In genomic region chr11:84918425-84918824, GRCm38 (mm10) we compare ENCODE assay signal across 8 mouse cellular contexts. TPM values are rescaled to one million over a fixed set of nuclear protein-coding genes. Genes with fewer than 3 reads are reported as not detected.
DNase-seq lines count a peak whose midpoint lies in the region; ATAC-seq and TF ChIP-seq lines count a peak whose summit lies in the region.

No protein-coding gene starts in this region.

- peaks cover 12% of the 10 kb centered on the region for H3K79me2 ChIP-seq in MEL (ENCODE audit: control insufficient read depth, insufficient read depth, low read length, poor library complexity)

- no peaks in the 10 kb centered on the region for H3K9me3 ChIP-seq in MEL (replicated peaks; ENCODE audit: insufficient read depth, low read length)
- no peaks in the 10 kb centered on the region for H3K9me3 ChIP-seq in forebrain, postnatal 0 days (ENCODE audit: low read length)
- no peaks in the 10 kb centered on the region for H3K9me3 ChIP-seq in lung, embryonic 15.5 days

- peak overlapping the region; percentile 28; the same call in 1 of the 2 replicates for H3K4me2 ChIP-seq in forebrain, postnatal 0 days (ENCODE audit: low read depth)
- H3K4me2 ChIP-seq in lung, embryonic 15.5 days, result peak overlapping the region; percentile 34; the same call in 1 of the 2 replicates

- peaks cover 0 to 17% of the 10 kb centered on the region in 2 experiments; a peak in 3 of 4 replicates for H3K4me1 ChIP-seq in MEL (ENCODE audit: control insufficient read depth in 1 of 2, insufficient read depth in 2 of 2, low read length in 2 of 2)
- H3K4me1 ChIP-seq in cerebellum, adult 2 months (ENCODE audit: control insufficient read depth, insufficient read depth, low read length), result no peaks in the 10 kb centered on the region; the same call in 1 of the 2 replicates
- H3K4me1 ChIP-seq in forebrain, postnatal 0 days (ENCODE audit: insufficient read depth), result peaks cover 7% of the 10 kb centered on the region; the same call in 1 of the 2 replicates
- H3K4me1 ChIP-seq in lung, embryonic 15.5 days, result peaks cover 11% of the 10 kb centered on the region

- H3K27me3 ChIP-seq in MEL (ENCODE audit: control insufficient read depth in 1 of 2, insufficient read depth in 2 of 2, low read length in 2 of 2), result peaks cover 6 to 7% of the 10 kb centered on the region in 2 experiments
- H3K27me3 ChIP-seq in cerebellum, adult 2 months (ENCODE audit: control insufficient read depth, insufficient read depth, low read length), result no peaks in the 10 kb centered on the region
- no peaks in the 10 kb centered on the region for H3K27me3 ChIP-seq in forebrain, postnatal 0 days (ENCODE audit: insufficient read depth, low read length)
- no peaks in the 10 kb centered on the region for H3K27me3 ChIP-seq in lung, embryonic 15.5 days

- peak; percentile 86 to 99 (median 97) for TF ChIP-seq CTCF in MEL (IDR thresholded peaks at IDR 0.05 in 2 of 3, conservative IDR thresholded peaks at IDR 0.05 in 1 of 3; ENCODE audit: control insufficient read depth in 1 of 3, insufficient read depth in 1 of 3, low read depth in 2 of 3, low read length in 3 of 3, poor library complexity in 1 of 3, severe bottlenecking in 1 of 3)
- peak; percentile 93 for TF ChIP-seq CTCF in cerebellum, adult 2 months (IDR thresholded peaks at IDR 0.05; ENCODE audit: borderline replicate concordance, insufficient read depth, low read depth, low read length)
- TF ChIP-seq CTCF in forebrain, postnatal 0 days (IDR thresholded peaks at IDR 0.05; ENCODE audit: low read depth), result peak; percentile 95

- peak overlapping the region; percentile 69 for H3K9ac ChIP-seq in MEL (ENCODE audit: control insufficient read depth, low read depth, low read length, poor library complexity, severe bottlenecking)
- H3K9ac ChIP-seq in forebrain, postnatal 0 days, result no peak overlapping the region
- no peak overlapping the region for H3K9ac ChIP-seq in lung, embryonic 15.5 days

- peak in 1 of 2 experiments; percentile 19; a peak in 1 of 4 replicates for TF ChIP-seq POLR2A in MEL (IDR thresholded peaks at IDR 0.05; ENCODE audit: control insufficient read depth in 1 of 2, insufficient read depth in 1 of 2, low read depth in 1 of 2, low read length in 2 of 2, poor library complexity in 1 of 2)
- TF ChIP-seq POLR2A in cerebellum, adult 2 months (IDR thresholded peaks at IDR 0.05; ENCODE audit: borderline replicate concordance, insufficient read depth, low read length), result no peak

- H3K27ac ChIP-seq in MEL (ENCODE audit: control insufficient read depth, low read depth, low read length), result peak overlapping the region; percentile 50; the same call in 1 of the 2 replicates
- no peak overlapping the region for H3K27ac ChIP-seq in cerebellum, adult 2 months (ENCODE audit: insufficient read depth, low read length)
- H3K27ac ChIP-seq in forebrain, postnatal 0 days (ENCODE audit: low read depth, low read length), result no peak overlapping the region
- H3K27ac ChIP-seq in lung, embryonic 15.5 days, result no peak overlapping the region

- peak; percentile 97 for DNase-seq in MEL (ENCODE audit: low read depth, low spot score)
- peak; percentile 87 to 95 for DNase-seq in cerebellum, adult 2 months
- peak; percentile 93 for DNase-seq in forebrain, postnatal 0 days
- peak; percentile 91 for DNase-seq in heart, postnatal 4 days
- peak; percentile 72 to 91 for DNase-seq in layer of hippocampus, adult 8-10 months (ENCODE audit: low spot score in 2 of 2)
- peak; percentile 18 for DNase-seq in ovary, adult 18-20 months (ENCODE audit: low spot score)
- DNase-seq in thymus, postnatal 0 days (ENCODE audit: low spot score), result peak; percentile 80

- peaks cover 0 to 19% of the 10 kb centered on the region in 2 experiments; a peak in 2 of 4 replicates for H3K36me3 ChIP-seq in MEL (ENCODE audit: control insufficient read depth in 1 of 2, insufficient read depth in 2 of 2, low read length in 2 of 2)
- H3K36me3 ChIP-seq in forebrain, postnatal 0 days (ENCODE audit: insufficient read depth), result peaks cover 5% of the 10 kb centered on the region; the same call in 1 of the 2 replicates
- no peaks in the 10 kb centered on the region for H3K36me3 ChIP-seq in lung, embryonic 15.5 days

- 2% methylated on average over 16 of the region's 16 CpGs for WGBS in cerebellum, adult 2 months
- 6% methylated on average over 16 of the region's 16 CpGs for WGBS in forebrain, postnatal 0 days
- 4% methylated on average over 16 of the region's 16 CpGs for WGBS in lung, embryonic 15.5 days

- TF ChIP-seq EP300 in MEL (IDR thresholded peaks at IDR 0.05; ENCODE audit: low read depth in 1 of 2, low read length in 2 of 2), result peak in 1 of 2 experiments; percentile 8; a peak in 1 of 4 replicates

- peak; percentile 84 for ATAC-seq in forebrain, postnatal 0 days
- ATAC-seq in lung, embryonic 15.5 days (ENCODE audit: borderline replicate concordance, extremely low read depth, low FRiP score, low TSS enrichment), result peak; percentile 70; the same call in 1 of the 2 replicates

- peak; percentile 90 for TF ChIP-seq RAD21 in MEL (IDR thresholded peaks at IDR 0.05; ENCODE audit: low read depth, low read length)

- peak overlapping the region; percentile 52 to 61 for H3K4me3 ChIP-seq in MEL (ENCODE audit: control insufficient read depth in 1 of 2, insufficient read depth in 1 of 2, low read depth in 2 of 2, low read length in 2 of 2)
- H3K4me3 ChIP-seq in cerebellum, adult 2 months (replicated peaks; ENCODE audit: insufficient read depth, low read depth, low read length), result no peak overlapping the region
- no peak overlapping the region for H3K4me3 ChIP-seq in forebrain, postnatal 0 days (ENCODE audit: low read depth, low read length)
- no peak overlapping the region for H3K4me3 ChIP-seq in lung, embryonic 15.5 days

RNA-seq across cellular contexts. Expression of gene Znhit3, which starts 2.3 kb away (rescaled TPM):
- total RNA-seq in MEL (2012; rRNA removed), result 67.7 and 76.1 TPM in 2 replicates
- 10 to 100 TPM in 1 of 2 experiments, not detected in 1; 49.6 TPM for polyA plus RNA-seq in MEL (2012; ENCODE audit: insufficient read depth in 1 of 2, insufficient read length in 2 of 2, low read depth in 1 of 2, low replicate concordance in 2 of 2, missing spikeins in 1 of 2)
- 44.7 and 47.5 TPM in 2 replicates for polyA plus RNA-seq in cerebellum, adult 2 months (2012; rRNA removed)
- 40.0 and 50.7 TPM in 2 replicates for total RNA-seq in forebrain, postnatal 0 days (2014; rRNA removed)
- 83.9 and 96.1 TPM in 2 replicates for polyA plus RNA-seq in forebrain, postnatal 0 days (2015; fragmentation: Nextera tagmentation; extraction: Ambion mirVana)
- total RNA-seq in heart, postnatal 4 days (2021), result 10 to 100 TPM; 13.4 to 13.7 TPM
- 10 to 100 TPM; 26.9 to 34.3 (median 31.1) TPM for total RNA-seq in layer of hippocampus, adult 8-10 months (2022)
- 61.0 and 62.6 TPM in 2 replicates for polyA plus RNA-seq in lung, embryonic 15.5 days (2015; fragmentation: Nextera tagmentation; extraction: Ambion mirVana)
- 68.4 and 74.4 TPM in 2 replicates for polyA plus RNA-seq in thymus, postnatal 0 days (2015; fragmentation: Nextera tagmentation; extraction: Ambion mirVana)

RNA-seq across cellular contexts. Expression of gene Pigw, which starts 38.3 kb away (rescaled TPM):
- 2.5 and 2.7 TPM in 2 replicates for total RNA-seq in MEL (2012; rRNA removed)
- 1 to 10 TPM in 1 of 2 experiments, not detected in 1; 3.5 TPM for polyA plus RNA-seq in MEL (2012; ENCODE audit: insufficient read depth in 1 of 2, insufficient read length in 2 of 2, low read depth in 1 of 2, low replicate concordance in 2 of 2, missing spikeins in 1 of 2)
- 2.8 and 2.9 TPM in 2 replicates for polyA plus RNA-seq in cerebellum, adult 2 months (2012; rRNA removed)
- total RNA-seq in forebrain, postnatal 0 days (2014; rRNA removed), result 2.8 and 3.3 TPM in 2 replicates
- 1.3 and 2.3 TPM in 2 replicates for polyA plus RNA-seq in forebrain, postnatal 0 days (2015; fragmentation: Nextera tagmentation; extraction: Ambion mirVana)
- 1 to 10 TPM; 6.4 to 7.8 TPM for total RNA-seq in heart, postnatal 4 days (2021)
- 1 to 10 TPM; 6.9 to 7.8 (median 7.6) TPM for total RNA-seq in layer of hippocampus, adult 8-10 months (2022)
- 2.8 and 3.6 TPM in 2 replicates for polyA plus RNA-seq in lung, embryonic 15.5 days (2015; fragmentation: Nextera tagmentation; extraction: Ambion mirVana)
- 2.0 and 2.4 TPM in 2 replicates for polyA plus RNA-seq in thymus, postnatal 0 days (2015; fragmentation: Nextera tagmentation; extraction: Ambion mirVana)

RNA-seq across cellular contexts. Expression of gene Myo19, which starts 38.5 kb away (rescaled TPM):
- 11.5 and 14.9 TPM in 2 replicates for total RNA-seq in MEL (2012; rRNA removed)
- 10 to 100 TPM in 1 of 2 experiments, not detected in 1; 27.1 TPM for polyA plus RNA-seq in MEL (2012; ENCODE audit: insufficient read depth in 1 of 2, insufficient read length in 2 of 2, low read depth in 1 of 2, low replicate concordance in 2 of 2, missing spikeins in 1 of 2)
- 13.2 and 15.3 TPM in 2 replicates for polyA plus RNA-seq in cerebellum, adult 2 months (2012; rRNA removed)
- 7.5 TPM in 2 replicates for total RNA-seq in forebrain, postnatal 0 days (2014; rRNA removed)
- 3.0 and 3.6 TPM in 2 replicates for polyA plus RNA-seq in forebrain, postnatal 0 days (2015; fragmentation: Nextera tagmentation; extraction: Ambion mirVana)
- total RNA-seq in heart, postnatal 4 days (2021), result 10 to 100 TPM; 13.7 to 15.4 TPM
- total RNA-seq in layer of hippocampus, adult 8-10 months (2022), result 10 to 100 TPM in 1 of 4 experiments, 1 to 10 TPM in 3; 8.5 to 14.4 (median 9.0) TPM
- polyA plus RNA-seq in lung, embryonic 15.5 days (2015; fragmentation: Nextera tagmentation; extraction: Ambion mirVana), result 8.7 and 9.0 TPM in 2 replicates
- 3.0 and 3.1 TPM in 2 replicates for polyA plus RNA-seq in thymus, postnatal 0 days (2015; fragmentation: Nextera tagmentation; extraction: Ambion mirVana)

RNA-seq across cellular contexts. Expression of gene Car4, which starts 39.2 kb away (rescaled TPM):
- total RNA-seq in MEL (2012; rRNA removed), result not detected in 2 replicates
- polyA plus RNA-seq in MEL (2012; ENCODE audit: insufficient read depth in 1 of 2, insufficient read length in 2 of 2, low read depth in 1 of 2, low replicate concordance in 2 of 2, missing spikeins in 1 of 2), result not detected
- polyA plus RNA-seq in cerebellum, adult 2 months (2012; rRNA removed), result 187 and 208 TPM in 2 replicates
- total RNA-seq in forebrain, postnatal 0 days (2014; rRNA removed), result 1.2 and 4.2 TPM in 2 replicates
- polyA plus RNA-seq in forebrain, postnatal 0 days (2015; fragmentation: Nextera tagmentation; extraction: Ambion mirVana), result 10.6 and 12.8 TPM in 2 replicates
- 10 to 100 TPM; 21.1 to 21.5 TPM for total RNA-seq in heart, postnatal 4 days (2021)
- total RNA-seq in layer of hippocampus, adult 8-10 months (2022), result 10 to 100 TPM; 54.6 to 84.1 (median 66.1) TPM
- polyA plus RNA-seq in lung, embryonic 15.5 days (2015; fragmentation: Nextera tagmentation; extraction: Ambion mirVana), result 0.58 and 0.85 TPM in 2 replicates
- polyA plus RNA-seq in thymus, postnatal 0 days (2015; fragmentation: Nextera tagmentation; extraction: Ambion mirVana), result 8.9 and 10.1 TPM in 2 replicates

RNA-seq across cellular contexts. Expression of gene Ggnbp2, which starts 47.8 kb away (rescaled TPM):
- 55.4 and 65.2 TPM in 2 replicates for total RNA-seq in MEL (2012; rRNA removed)
- 10 to 100 TPM; 83.0 to 89.6 TPM for polyA plus RNA-seq in MEL (2012; ENCODE audit: insufficient read depth in 1 of 2, insufficient read length in 2 of 2, low read depth in 1 of 2, low replicate concordance in 2 of 2, missing spikeins in 1 of 2)
- polyA plus RNA-seq in cerebellum, adult 2 months (2012; rRNA removed), result 120 and 123 TPM in 2 replicates
- 58.4 and 70.8 TPM in 2 replicates for total RNA-seq in forebrain, postnatal 0 days (2014; rRNA removed)
- 47.6 and 68.2 TPM in 2 replicates for polyA plus RNA-seq in forebrain, postnatal 0 days (2015; fragmentation: Nextera tagmentation; extraction: Ambion mirVana)
- total RNA-seq in heart, postnatal 4 days (2021), result 10 to 100 TPM; 55.5 to 64.4 TPM
- 100 to 1,000 TPM in 1 of 4 experiments, 10 to 100 TPM in 3; 91.1 to 104 (median 95.4) TPM for total RNA-seq in layer of hippocampus, adult 8-10 months (2022)
- 61.2 and 65.4 TPM in 2 replicates for polyA plus RNA-seq in lung, embryonic 15.5 days (2015; fragmentation: Nextera tagmentation; extraction: Ambion mirVana)
- polyA plus RNA-seq in thymus, postnatal 0 days (2015; fragmentation: Nextera tagmentation; extraction: Ambion mirVana), result 80.3 and 100 TPM in 2 replicates

Comparison
In these comparisons a context has a peak if more than half of its experiments do, and no peak if none do; other contexts are left out.
1. DNase-seq: peak in every context shown above with its lines; median percentile 97 in MEL; 93 in forebrain, postnatal 0 days; 91 in cerebellum, adult 2 months; 91 in heart, postnatal 4 days; 82 in layer of hippocampus, adult 8-10 months; 80 in thymus, postnatal 0 days; 18 in ovary, adult 18-20 months.
2. H3K4me3 ChIP-seq: peak in MEL (2 of 2); none in cerebellum, adult 2 months (single experiment), forebrain, postnatal 0 days (single experiment) and lung, embryonic 15.5 days (single experiment).
3. Peak in every context shown above with its lines, with median percentiles within 50 percentile points of each other: CTCF ChIP-seq.